Mouse (Mus musculus): Measurements from ENCODE around the gene Paip2b. TPM values are rescaled to one million over a fixed set of nuclear protein-coding genes. Genes with fewer than 3 reads are reported as not detected.
"Not testable (repeated sequence)": the region's sequence is repeated elsewhere in the genome, so short reads cannot be mapped to it uniquely, and the experiment has no call there.

Gene Paip2b
- polyA plus RNA-seq, 1 experiment from 2014 or later = 22.3 TPM

GRCm38 (mm10) chr6:83849446-83849845 is 17.9 kb upstream of the Paip2b start:
- 86% methylated on average over 2 of the region's 2 CpGs for WGBS

DNA sequence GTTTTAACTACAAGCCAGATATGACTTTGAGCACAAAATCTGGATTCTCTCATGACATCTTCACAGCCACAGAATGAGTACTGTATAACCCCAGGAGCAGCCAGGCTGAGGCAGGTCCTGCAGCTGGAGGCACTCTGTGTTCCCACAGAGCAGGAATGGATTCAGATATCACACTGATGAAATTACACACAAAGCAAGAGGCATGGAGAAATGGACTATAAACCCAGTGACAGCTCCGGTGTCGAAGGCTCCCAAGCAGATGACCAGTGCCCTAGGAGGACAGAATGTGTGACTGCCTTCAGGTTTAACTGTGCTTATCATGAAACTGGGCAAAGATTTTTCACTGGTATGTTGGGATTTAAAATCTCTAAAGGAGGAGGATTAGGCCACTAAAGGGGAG is 14.6 kb upstream of the Paip2b start:
- Histone ChIP-seq H3K27ac (ENCODE audit: low read depth, low read length) (no peak overlapping the region), H3K36me3 (ENCODE audit: control insufficient read depth, insufficient read depth, low read length) (no peaks in the 10 kb centered on the region), H3K4me3 (ENCODE audit: low read depth, low read length) (no peak overlapping the region), H3K9ac (ENCODE audit: low read depth, low read length) (no peak overlapping the region), H3K9me3 (ENCODE audit: control insufficient read depth, low read length) (no peaks in the 10 kb centered on the region), H3K4me2 (replicated peaks; ENCODE audit: low read depth, low read length) (no peak overlapping the region), H3K27me3 (ENCODE audit: control insufficient read depth, insufficient read depth, low read length) (no peaks in the 10 kb centered on the region), H3K4me1 (replicated peaks; ENCODE audit: control insufficient read depth, insufficient read depth, low read length) (no peaks in the 10 kb centered on the region)
- ATAC-seq (ENCODE audit: low FRiP score) (no peak), DNase-seq (ENCODE audit: low spot score) (no peak)
- 96% methylated on average over 2 of the region's 2 CpGs for WGBS

More at GRCm38 (mm10) chr6:83849446-83849845, 17.9 kb upstream of the Paip2b start:
- no peaks in the 10 kb centered on the region for H3K9me3 ChIP-seq (ENCODE audit: control insufficient read depth, low read length)
- H3K27ac ChIP-seq (ENCODE audit: low read depth, low read length) = no peak overlapping the region
- H3K4me1 ChIP-seq (replicated peaks; ENCODE audit: control insufficient read depth, insufficient read depth, low read length) = no peaks in the 10 kb centered on the region
- ATAC-seq (ENCODE audit: low FRiP score) (no peak), DNase-seq (ENCODE audit: low spot score) (no peak)
- H3K4me3 ChIP-seq (ENCODE audit: low read depth, low read length) = no peak overlapping the region
- H3K9ac ChIP-seq (ENCODE audit: low read depth, low read length) = no peak overlapping the region
- H3K27me3 ChIP-seq (ENCODE audit: control insufficient read depth, insufficient read depth, low read length) = no peaks in the 10 kb centered on the region
- no peaks in the 10 kb centered on the region for H3K36me3 ChIP-seq (ENCODE audit: control insufficient read depth, insufficient read depth, low read length)
- no peak overlapping the region for H3K4me2 ChIP-seq (replicated peaks; ENCODE audit: low read depth, low read length)

DNA sequence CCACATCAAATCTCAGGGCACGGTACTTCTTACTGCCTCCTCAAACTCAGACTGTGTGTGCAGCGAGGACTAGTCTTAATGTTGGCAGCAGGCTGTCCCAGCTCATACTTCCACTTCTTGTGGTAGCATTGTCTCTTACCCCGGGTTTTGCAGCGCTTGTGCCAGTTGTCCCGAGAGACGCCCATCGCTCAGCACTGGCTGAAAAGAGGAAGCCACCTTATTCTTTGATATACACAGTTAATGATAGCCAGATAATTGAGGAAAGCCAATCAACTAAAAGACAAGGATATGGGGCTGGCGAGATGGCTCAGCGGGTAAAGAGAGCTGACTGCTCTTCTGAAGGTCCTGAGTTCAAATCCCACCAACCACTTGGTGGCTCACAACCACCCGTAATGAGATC is 13.4 kb upstream of the Paip2b start:
- no peaks in the 10 kb centered on the region for H3K4me1 ChIP-seq (replicated peaks; ENCODE audit: control insufficient read depth, insufficient read depth, low read length)
- H3K27ac ChIP-seq (ENCODE audit: low read depth, low read length) = no peak overlapping the region
- no peak overlapping the region for H3K4me2 ChIP-seq (replicated peaks; ENCODE audit: low read depth, low read length)
- no peak for DNase-seq (ENCODE audit: low spot score)
- H3K9me3 ChIP-seq (ENCODE audit: control insufficient read depth, low read length) = no peaks in the 10 kb centered on the region
- H3K9ac ChIP-seq (ENCODE audit: low read depth, low read length) = no peak overlapping the region
- H3K27me3 ChIP-seq (ENCODE audit: control insufficient read depth, insufficient read depth, low read length) = no peaks in the 10 kb centered on the region
- WGBS = 91% methylated on average over 10 of the region's 10 CpGs
- H3K4me3 ChIP-seq (ENCODE audit: low read depth, low read length) = no peak overlapping the region
- H3K36me3 ChIP-seq (ENCODE audit: control insufficient read depth, insufficient read depth, low read length) = no peaks in the 10 kb centered on the region
- no peak for ATAC-seq (ENCODE audit: low FRiP score)

GRCm38 (mm10) chr6:83840086-83840485 is 8.5 kb upstream of the Paip2b start:
- Histone ChIP-seq H3K4me3 (ENCODE audit: low read depth, low read length) (no peak overlapping the region), H3K27me3 (ENCODE audit: control insufficient read depth, insufficient read depth, low read length) (no peaks in the 10 kb centered on the region), H3K4me2 (replicated peaks; ENCODE audit: low read depth, low read length) (no peak overlapping the region), H3K27ac (ENCODE audit: low read depth, low read length) (no peak overlapping the region), H3K9me3 (ENCODE audit: control insufficient read depth, low read length) (no peaks in the 10 kb centered on the region), H3K36me3 (ENCODE audit: control insufficient read depth, insufficient read depth, low read length) (no peaks in the 10 kb centered on the region), H3K9ac (ENCODE audit: low read depth, low read length) (no peak overlapping the region), H3K4me1 (replicated peaks; ENCODE audit: control insufficient read depth, insufficient read depth, low read length) (no peaks in the 10 kb centered on the region)
- ATAC-seq (ENCODE audit: low FRiP score) (no peak), DNase-seq (ENCODE audit: low spot score) (no peak)
- WGBS = 91% methylated on average over 6 of the region's 6 CpGs

DNA sequence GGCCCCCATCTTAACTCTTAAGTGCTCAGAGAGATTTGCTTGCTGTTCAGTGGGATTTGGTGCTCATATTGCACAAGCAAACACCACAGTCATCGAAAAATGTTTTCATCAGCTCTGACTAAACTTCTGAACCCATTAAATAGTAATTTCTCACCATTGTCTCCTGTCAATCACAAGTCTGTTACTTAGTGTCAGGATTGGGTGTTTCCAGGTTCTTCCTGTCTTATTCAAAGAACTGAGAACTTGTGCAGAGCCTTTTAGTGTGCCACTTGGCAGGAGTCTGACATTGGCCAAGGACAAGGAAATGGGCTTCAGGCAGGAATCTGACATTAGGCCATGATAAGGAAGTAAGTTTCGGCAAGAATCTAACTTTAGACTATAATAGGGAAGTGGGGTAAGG is 6.5 kb upstream of the Paip2b start:
- ATAC-seq (ENCODE audit: low FRiP score) = no peak
- Histone ChIP-seq H3K36me3 (ENCODE audit: control insufficient read depth, insufficient read depth, low read length) (no peaks in the 10 kb centered on the region), H3K4me3 (ENCODE audit: low read depth, low read length) (no peak overlapping the region), H3K9me3 (ENCODE audit: control insufficient read depth, low read length) (no peaks in the 10 kb centered on the region), H3K27me3 (ENCODE audit: control insufficient read depth, insufficient read depth, low read length) (no peaks in the 10 kb centered on the region), H3K9ac (ENCODE audit: low read depth, low read length) (no peak overlapping the region), H3K4me1 (replicated peaks; ENCODE audit: control insufficient read depth, insufficient read depth, low read length) (no peaks in the 10 kb centered on the region), H3K4me2 (replicated peaks; ENCODE audit: low read depth, low read length) (no peak overlapping the region), H3K27ac (ENCODE audit: low read depth, low read length) (no peak overlapping the region)
- WGBS = 96% methylated on average over 2 of the region's 2 CpGs
- no peak for DNase-seq (ENCODE audit: low spot score)

DNA sequence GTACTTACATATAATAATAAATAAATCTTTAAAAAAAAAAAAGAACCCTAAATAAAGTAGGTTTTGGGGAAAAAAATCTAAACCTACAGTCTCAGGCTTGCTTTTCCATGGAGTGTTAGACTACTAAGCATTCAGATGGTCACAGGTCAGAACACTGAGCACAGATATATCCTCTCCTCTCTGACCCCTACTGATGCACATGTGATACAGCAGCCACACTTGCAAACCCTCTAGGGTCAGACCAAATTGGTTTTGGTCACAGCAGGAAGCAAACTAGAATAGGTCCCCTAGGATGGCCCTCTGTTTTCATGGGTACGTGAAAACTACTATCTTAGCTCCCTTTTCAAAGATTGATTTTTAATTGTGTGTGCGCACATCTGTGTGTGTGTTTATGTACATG is 5.3 kb upstream of the Paip2b start:
- H3K27ac ChIP-seq (ENCODE audit: low read depth, low read length) = no peak overlapping the region
- no peaks in the 10 kb centered on the region for H3K27me3 ChIP-seq (ENCODE audit: control insufficient read depth, insufficient read depth, low read length)
- 86% methylated on average over 2 of the region's 2 CpGs for WGBS
- no peaks in the 10 kb centered on the region for H3K36me3 ChIP-seq (ENCODE audit: control insufficient read depth, insufficient read depth, low read length)
- no peak overlapping the region for H3K4me3 ChIP-seq (ENCODE audit: low read depth, low read length)
- H3K9ac ChIP-seq (ENCODE audit: low read depth, low read length) = no peak overlapping the region
- no peaks in the 10 kb centered on the region for H3K9me3 ChIP-seq (ENCODE audit: control insufficient read depth, low read length)
- DNase-seq (ENCODE audit: low spot score) (no peak), ATAC-seq (ENCODE audit: low FRiP score) (no peak)
- H3K4me1 ChIP-seq (replicated peaks; ENCODE audit: control insufficient read depth, insufficient read depth, low read length) = no peaks in the 10 kb centered on the region
- no peak overlapping the region for H3K4me2 ChIP-seq (replicated peaks; ENCODE audit: low read depth, low read length)

DNA sequence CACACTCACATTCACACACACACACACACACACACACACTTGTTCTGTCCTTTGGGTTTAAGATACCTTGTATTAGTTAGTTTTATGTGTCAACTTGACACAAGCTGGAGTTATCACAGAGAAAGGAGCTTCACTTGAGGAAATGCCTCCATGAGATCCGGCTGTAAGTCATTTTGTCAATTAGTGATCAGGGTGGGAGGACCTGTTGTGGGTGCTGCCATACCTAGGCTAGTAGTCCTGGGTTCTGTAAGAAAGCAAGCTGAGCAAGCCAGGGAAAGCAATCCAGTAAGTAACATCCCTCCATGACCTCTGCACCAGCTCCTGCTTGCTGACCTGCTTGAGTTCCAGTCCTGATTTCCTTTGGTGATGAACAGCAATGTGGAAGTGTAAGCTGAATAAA is 852 bp upstream of the Paip2b start:
- H3K9ac ChIP-seq (ENCODE audit: low read depth, low read length); DNase-seq (ENCODE audit: low spot score); ATAC-seq (ENCODE audit: low FRiP score); H3K27me3 ChIP-seq (ENCODE audit: control insufficient read depth, insufficient read depth, low read length); H3K9me3 ChIP-seq (ENCODE audit: control insufficient read depth, low read length); H3K4me1 ChIP-seq (replicated peaks; ENCODE audit: control insufficient read depth, insufficient read depth, low read length); H3K36me3 ChIP-seq (ENCODE audit: control insufficient read depth, insufficient read depth, low read length); H3K27ac ChIP-seq (ENCODE audit: low read depth, low read length): not testable (repeated sequence)
- 0 out of 2 replicates have a peak overlapping the region, but pooled peaks have one; percentile 8 for H3K4me3 ChIP-seq (ENCODE audit: low read depth, low read length)
- WGBS = 65% methylated on average over 1 of the region's 1 CpGs
- H3K4me2 ChIP-seq (replicated peaks; ENCODE audit: low read depth, low read length) = 0 out of 2 replicates have a peak overlapping the region, but pooled peaks have one; percentile 9

DNA sequence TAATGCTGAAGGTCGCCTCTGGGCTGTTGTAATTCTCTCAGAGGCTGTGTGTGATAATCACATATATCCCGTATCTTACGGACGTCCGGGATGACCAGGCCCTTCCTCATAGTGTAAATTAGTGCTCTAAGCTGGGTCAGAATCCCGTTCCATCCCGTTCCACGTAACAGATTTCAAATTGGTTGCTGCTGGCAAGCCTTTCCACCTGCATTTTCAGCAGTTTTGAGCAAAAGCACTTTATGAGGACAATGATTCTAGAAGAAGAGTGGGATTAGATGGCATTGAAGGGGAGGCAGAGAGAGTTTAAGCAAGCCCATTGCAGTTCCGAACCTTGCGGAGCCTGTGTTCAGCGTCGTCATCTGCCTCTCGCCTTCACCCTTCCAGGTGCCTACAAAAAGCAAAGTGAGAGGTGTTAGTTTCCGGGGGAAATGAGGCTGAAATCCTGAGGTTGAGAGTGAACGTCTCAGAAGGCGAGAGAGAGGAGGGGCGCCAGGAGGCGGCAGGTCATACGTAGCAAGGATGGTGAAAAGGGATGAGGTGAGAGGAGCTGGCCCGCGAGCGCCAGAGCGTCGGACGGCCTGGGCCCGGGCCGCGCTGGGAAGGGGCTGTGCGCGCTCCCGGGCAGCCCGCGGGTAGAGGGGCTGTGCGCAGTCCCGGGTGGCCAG is 468 bp downstream of the Paip2b start:
- peak overlapping the region; percentile 73 for H3K27ac ChIP-seq (ENCODE audit: low read depth, low read length)
- no peak; the same call in 1 of the 2 replicates for ATAC-seq (ENCODE audit: low FRiP score)
- 2% methylated on average over 32 of the region's 35 CpGs for WGBS

DNA sequence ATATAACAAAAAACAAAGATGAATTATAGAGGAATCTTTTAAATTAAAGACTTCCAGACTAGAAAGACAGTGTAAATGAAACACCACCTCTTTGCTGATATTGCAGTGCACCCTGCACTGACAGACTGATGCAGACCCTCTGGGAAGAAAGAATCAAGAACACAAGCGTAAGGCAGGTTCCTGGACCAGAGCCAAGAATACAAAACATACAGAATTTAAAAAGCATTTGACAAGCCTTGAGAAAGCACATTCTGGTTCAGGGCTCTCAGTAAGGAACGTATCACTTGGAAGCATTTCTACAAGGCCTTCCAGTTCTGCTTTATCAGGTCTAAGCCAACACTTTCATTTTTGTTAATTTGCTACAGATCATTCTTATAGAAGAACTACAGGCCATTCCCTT is 9.7 kb downstream of the Paip2b start:
- no peak overlapping the region for H3K4me2 ChIP-seq (replicated peaks; ENCODE audit: low read depth, low read length)
- no peak overlapping the region for H3K27ac ChIP-seq (ENCODE audit: low read depth, low read length)
- no peaks in the 10 kb centered on the region for H3K9me3 ChIP-seq (ENCODE audit: control insufficient read depth, low read length)
- ATAC-seq (ENCODE audit: low FRiP score) (no peak), DNase-seq (ENCODE audit: low spot score) (no peak)
- no peak overlapping the region for H3K4me3 ChIP-seq (ENCODE audit: low read depth, low read length)
- 86% methylated on average over 2 of the region's 2 CpGs for WGBS
- H3K36me3 ChIP-seq (ENCODE audit: control insufficient read depth, insufficient read depth, low read length) = no peaks in the 10 kb centered on the region
- no peak overlapping the region for H3K9ac ChIP-seq (ENCODE audit: low read depth, low read length)
- no peaks in the 10 kb centered on the region for H3K4me1 ChIP-seq (replicated peaks; ENCODE audit: control insufficient read depth, insufficient read depth, low read length)
- H3K27me3 ChIP-seq (ENCODE audit: control insufficient read depth, insufficient read depth, low read length) = no peaks in the 10 kb centered on the region

More for the DNA sequence above, 468 bp downstream of the Paip2b start:
- Histone ChIP-seq H3K9ac (ENCODE audit: low read depth, low read length) (peak overlapping the region; percentile 78), H3K4me1 (replicated peaks; ENCODE audit: control insufficient read depth, insufficient read depth, low read length) (no peaks in the 10 kb centered on the region), H3K9me3 (ENCODE audit: control insufficient read depth, low read length) (no peaks in the 10 kb centered on the region), H3K27me3 (ENCODE audit: control insufficient read depth, insufficient read depth, low read length) (no peaks in the 10 kb centered on the region), H3K4me3 (ENCODE audit: low read depth, low read length) (peak overlapping the region; percentile 70), H3K36me3 (ENCODE audit: control insufficient read depth, insufficient read depth, low read length) (no peaks in the 10 kb centered on the region), H3K4me2 (replicated peaks; ENCODE audit: low read depth, low read length) (peak overlapping the region; percentile 75)
- no peak for DNase-seq (ENCODE audit: low spot score)
